Mouse (Mus musculus) yolk sac, embryonic 10.5 days (tissue): ENCODE data around the gene Nav2.

Experiments used
- DNase-seq: peaks from one replicate; pipeline ENCODE4 v3.0.0-alpha.2; 2017; ENCODE audit warnings: low spot score

Nav2 gene

GRCm38 (mm10) chr7:49523729-49524128, 615.2 kb downstream of the Nav2 start:
- no peak for DNase-seq

GRCm38 (mm10) chr7:49525348-49526100, 617.0 kb downstream of the Nav2 start:
- no peak for DNase-seq

GRCm38 (mm10) chr7:49526101-49526499, 617.6 kb downstream of the Nav2 start:
- DNase-seq = no peak

- DNase-seq = no peak
These were observed 619.0 kb downstream of the Nav2 start for GRCm38 (mm10) chr7:49527495-49527894.

- no peak for DNase-seq
These were observed 619.4 kb downstream of the Nav2 start for GRCm38 (mm10) chr7:49527925-49528324.

- DNase-seq = no peak
These were observed 621.0 kb downstream of the Nav2 start for GRCm38 (mm10) chr7:49529498-49529897.

- peak; percentile 39 for DNase-seq
These were observed 625.1 kb downstream of the Nav2 start for GRCm38 (mm10) chr7:49533571-49533970.

GRCm38 (mm10) chr7:49534208-49534607, 625.7 kb downstream of the Nav2 start:
- no peak for DNase-seq

GRCm38 (mm10) chr7:49538360-49538759, 629.8 kb downstream of the Nav2 start:
- no peak for DNase-seq

GRCm38 (mm10) chr7:49540181-49540580, 631.7 kb downstream of the Nav2 start:
- no peak for DNase-seq

- no peak for DNase-seq
These were observed 633.6 kb downstream of the Nav2 start for GRCm38 (mm10) chr7:49542135-49542534.

- peak; percentile 58 for DNase-seq
These were observed 636.5 kb downstream of the Nav2 start for GRCm38 (mm10) chr7:49544775-49545705.

GRCm38 (mm10) chr7:49545706-49546097, 637.2 kb downstream of the Nav2 start:
- no peak for DNase-seq

GRCm38 (mm10) chr7:49548397-49548796, 639.9 kb downstream of the Nav2 start:
- no peak for DNase-seq

GRCm38 (mm10) chr7:49553236-49553981, 644.9 kb downstream of the Nav2 start:
- DNase-seq = no peak

GRCm38 (mm10) chr7:49558240-49558640, 649.7 kb downstream of the Nav2 start:
- no peak for DNase-seq

GRCm38 (mm10) chr7:49558895-49559294, 650.4 kb downstream of the Nav2 start:
- DNase-seq = no peak

GRCm38 (mm10) chr7:49560012-49560411, 651.5 kb downstream of the Nav2 start:
- no peak for DNase-seq

- DNase-seq = no peak
These were observed 653.9 kb downstream of the Nav2 start for GRCm38 (mm10) chr7:49562404-49562803.

- no peak for DNase-seq
These were observed 654.3 kb downstream of the Nav2 start for GRCm38 (mm10) chr7:49562851-49563250.

- no peak for DNase-seq
These were observed 656.6 kb downstream of the Nav2 start for GRCm38 (mm10) chr7:49565084-49565483.

- DNase-seq = no peak
These were observed 657.3 kb downstream of the Nav2 start for GRCm38 (mm10) chr7:49565798-49566197.
